ENCODE assay signal across 30 mouse cellular contexts in the genomic region with DNA sequence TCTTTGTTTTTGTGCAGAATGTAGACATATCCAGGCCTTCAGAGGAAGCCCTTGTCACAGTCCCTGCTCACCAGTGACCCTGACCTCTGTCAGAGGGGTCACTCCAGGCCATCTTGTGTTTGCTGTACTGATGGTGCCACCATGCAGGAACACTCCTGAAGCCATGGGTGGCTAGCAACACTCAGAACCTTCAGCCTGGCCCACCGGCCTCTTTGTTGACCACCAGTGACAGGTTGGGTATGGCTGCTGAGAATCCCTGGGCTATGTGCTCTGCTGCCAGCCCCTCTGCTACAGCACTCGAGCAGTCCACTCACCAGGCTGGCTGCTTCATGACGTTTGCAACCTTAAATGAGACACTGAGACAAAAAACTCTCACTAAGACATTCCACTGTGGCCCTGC. TPM values are rescaled to one million over a fixed set of nuclear protein-coding genes. Genes with fewer than 3 reads are reported as not detected.
"Had no signal": no experiment of that assay in that cellular context is flagged by ENCODE, and none has a peak within 500 bp of the region (broad histone marks: within the 10 kb centered on the region; RNA-seq: fewer than 3 reads in every experiment).

No protein-coding gene starts in this region.

- H3K27ac ChIP-seq: heart, embryonic 13.5 days; heart, embryonic 15.5 days; hindbrain, embryonic 13.5 days; hindbrain, embryonic 15.5 days; hindbrain, postnatal 0 days; kidney, embryonic 15.5 days; left cerebral cortex, adult 2 months; limb, embryonic 13.5 days; limb, embryonic 15.5 days; liver, embryonic 12.5 days; liver, embryonic 14.5 days had no signal

- H3K27me3 ChIP-seq: heart, embryonic 13.5 days; heart, embryonic 15.5 days; hindbrain, embryonic 13.5 days; hindbrain, embryonic 15.5 days; kidney, embryonic 15.5 days; limb, embryonic 13.5 days; limb, embryonic 15.5 days; liver, embryonic 12.5 days had no signal

- H3K4me3 ChIP-seq: heart, embryonic 13.5 days; heart, embryonic 15.5 days; hindbrain, embryonic 13.5 days; hindbrain, embryonic 15.5 days; kidney, embryonic 15.5 days; left cerebral cortex, adult 2 months; limb, embryonic 13.5 days; limb, embryonic 15.5 days; liver, embryonic 12.5 days had no signal

- H3K9ac ChIP-seq: heart, embryonic 13.5 days; heart, embryonic 15.5 days; hindbrain, embryonic 13.5 days; hindbrain, embryonic 15.5 days; kidney, embryonic 15.5 days; limb, embryonic 13.5 days; limb, embryonic 15.5 days; liver, embryonic 12.5 days; liver, embryonic 14.5 days had no signal

- H3K4me1 ChIP-seq: hindbrain, embryonic 13.5 days; hindbrain, embryonic 15.5 days; kidney, embryonic 15.5 days; limb, embryonic 13.5 days; limb, embryonic 15.5 days had no signal

- ATAC-seq: hindbrain, postnatal 0 days; liver, embryonic 12.5 days had no signal

- H3K9me3 ChIP-seq: heart, embryonic 13.5 days; heart, embryonic 15.5 days; hindbrain, embryonic 13.5 days; hindbrain, embryonic 15.5 days; kidney, embryonic 15.5 days; limb, embryonic 13.5 days; limb, embryonic 15.5 days; liver, embryonic 12.5 days had no signal

- H3K4me2 ChIP-seq: heart, embryonic 11.5 days; heart, embryonic 13.5 days; heart, embryonic 15.5 days; hindbrain, embryonic 13.5 days; hindbrain, embryonic 15.5 days; kidney, embryonic 15.5 days; limb, embryonic 13.5 days; limb, embryonic 15.5 days; liver, embryonic 12.5 days had no signal

- DNase-seq: gastrocnemius, postnatal 14 days; gastrocnemius, postnatal 36 days; heart, adult 18-20 months; heart, postnatal 36 days; kidney, adult 11 months; kidney, adult 2 months; kidney, adult 9 months; kidney, postnatal 14 days; kidney, postnatal 36 days had no signal

- H3K36me3 ChIP-seq: heart, embryonic 15.5 days; kidney, embryonic 15.5 days; liver, embryonic 12.5 days had no signal

RNA-seq across cellular contexts. Expression of a gene that starts 44.5 kb away (rescaled TPM):
- total RNA-seq: heart, adult 18-20 months; heart, postnatal 36 days; hematopoietic stem cell, adult 5-6 weeks; hindbrain, postnatal 0 days; layer of hippocampus, postnatal 25 days; left cerebral cortex, postnatal 14 days; liver, adult 2 months had no signal
- polyA plus RNA-seq: heart, embryonic 11.5 days; heart, embryonic 13.5 days; heart, embryonic 15.5 days; heart, postnatal 0 days; hindbrain, embryonic 11.5 days; hindbrain, embryonic 13.5 days; hindbrain, embryonic 15.5 days; hindbrain, postnatal 0 days; intestine, embryonic 16.5 days; limb, embryonic 11.5 days; liver, adult 2 months; liver, embryonic 12.5 days; liver, embryonic 16.5 days had no signal
